Mouse (Mus musculus) liver, embryonic 15.5 days (tissue): ENCODE data around the gene Srgap3. TPM values are rescaled to one million over a fixed set of nuclear protein-coding genes. Genes with fewer than 3 reads are reported as not detected.

Source experiments
- ATAC-seq: fragments of 200-750 bp; cut with Nextera tagmentation; 2 replicates; pipeline ENCODE4 v1.8.0; 2017; ENCODE audit warnings: moderate number of reproducible peaks, mild to moderate bottlenecking, moderate library complexity; ENCODE audit not compliant: insufficient read depth
- H3K27ac ChIP-seq: fragments of 300-500 bp; sonication (generic); replicated peaks from 2 replicates; pipeline ENCODE4 v1.5.1; 2015; ENCODE audit warnings: mild to moderate bottlenecking, inconsistent platforms
- H3K27me3 ChIP-seq: fragments of 300-500 bp; sonication (generic); 2 replicates; pipeline ENCODE4 v1.6.1; 2015; ENCODE audit warnings: mild to moderate bottlenecking, inconsistent platforms
- H3K36me3 ChIP-seq: fragments of 300-500 bp; sonication (generic); replicated peaks from 2 replicates; pipeline ENCODE4 v1.6.1; 2015; ENCODE audit warnings: moderate library complexity, mild to moderate bottlenecking, inconsistent platforms
- H3K4me1 ChIP-seq: fragments of 300-500 bp; sonication (generic); replicated peaks from 2 replicates; pipeline ENCODE4 v1.6.1; 2015; ENCODE audit warnings: inconsistent platforms
- H3K4me2 ChIP-seq: fragments of 300-500 bp; sonication (generic); 2 replicates; pipeline ENCODE4 v1.6.1; 2015; ENCODE audit warnings: moderate library complexity, mild to moderate bottlenecking, inconsistent platforms
- H3K4me3 ChIP-seq: fragments of 300-500 bp; sonication (generic); replicated peaks from 2 replicates; pipeline ENCODE4 v1.5.1; 2015; ENCODE audit warnings: mild to moderate bottlenecking, inconsistent platforms
- H3K9ac ChIP-seq: fragments of 300-500 bp; sonication (generic); 2 replicates; pipeline ENCODE4 v1.6.1; 2015; ENCODE audit warnings: moderate library complexity, mild to moderate bottlenecking, inconsistent platforms
- H3K9me3 ChIP-seq: fragments of 300-500 bp; sonication (generic); replicated peaks from 2 replicates; pipeline ENCODE4 v1.6.1; 2016; ENCODE audit warnings: inconsistent platforms
- WGBS: fragments of 180-500 bp; shearing (Covaris S2); methylation state at CpG from one replicate; pipeline ENCODE4 v1.1.7; 2015; ENCODE audit warnings: mixed read lengths; ENCODE audit not compliant: insufficient replicate concordance; 5-methylcytosine and 5-hydroxymethylcytosine counted together
- polyA plus RNA-seq: library from polyadenylated mRNA; unstranded; fragments of >200 nt; fragmentation: Nextera tagmentation; extraction: Ambion mirVana; gene quantifications from 2 replicates; pipeline ENCODE4 v1.2.1, GENCODE M21; 2015

Srgap3 gene
- polyA plus RNA-seq: 0.14 and 0.16 TPM in 2 replicates

DNA sequence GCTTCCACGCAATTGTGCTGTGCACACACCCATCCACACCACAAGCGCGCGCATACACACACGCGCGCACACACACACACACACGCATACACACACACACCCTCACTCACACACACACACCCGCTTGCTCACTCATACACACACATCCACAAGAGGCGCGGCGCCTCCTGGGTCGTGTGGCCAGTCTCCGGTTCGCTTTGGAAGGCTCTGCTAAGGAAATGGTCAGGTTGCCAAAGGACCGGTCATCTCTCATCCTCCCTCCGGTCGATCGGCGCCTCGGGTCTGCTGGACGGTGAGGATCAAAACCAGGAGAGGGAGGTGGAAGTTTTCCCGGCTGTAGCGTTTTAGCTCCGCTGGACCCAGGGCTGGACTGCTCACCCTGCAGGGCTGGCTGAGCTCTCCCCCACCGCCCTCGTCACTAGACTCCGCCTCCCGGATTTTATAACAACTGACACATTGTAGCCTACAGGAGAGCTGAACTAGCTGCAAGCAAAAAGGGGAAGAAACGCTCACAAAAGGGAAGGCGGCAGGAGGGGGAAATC lies at the start of gene Srgap3:
Gene Srgap3, minus strand, starts transcription at position 372 of the 542 bp plus-strand sequence.
- Histone ChIP-seq H3K9ac (no peak within 1 kb of the TSS; the same call in 1 of the 2 replicates), H3K36me3 (no peaks in the 10 kb centered on the region), H3K27ac (no peak within 1 kb of the TSS), H3K4me3 (peak within 1 kb of the TSS; percentile 53), H3K4me1 (peaks cover 15% of the 10 kb centered on the region), H3K4me2 (peak within 1 kb of the TSS; percentile 74), H3K27me3 (peaks cover 7% of the 10 kb centered on the region; the same call in 1 of the 2 replicates), H3K9me3 (no peaks in the 10 kb centered on the region)
- peak; percentile 76 for ATAC-seq
- under 1% methylated on average over 31 of the region's 31 CpGs for WGBS

DNA sequence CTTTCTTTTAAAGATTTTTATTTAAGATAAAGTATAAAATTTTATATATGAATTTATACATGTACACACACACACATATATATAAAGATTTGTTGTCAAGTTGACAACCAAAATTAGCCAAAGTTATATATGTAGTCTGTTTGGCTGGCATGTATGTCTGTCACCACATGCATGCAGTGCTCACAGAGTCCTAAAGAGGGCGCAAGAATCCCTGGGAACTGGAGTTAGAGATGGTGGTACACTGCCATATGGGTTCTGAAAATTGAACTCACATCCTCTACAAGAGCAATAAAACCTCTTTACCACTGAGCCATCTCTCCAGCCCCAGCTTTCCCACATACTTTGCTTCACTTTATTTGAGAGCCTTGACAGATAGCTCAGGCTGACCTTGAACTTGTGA lies 48.6 kb upstream of the Srgap3 start:
- H3K36me3 ChIP-seq: no peaks in the 10 kb centered on the region
- no peak overlapping the region for H3K27ac ChIP-seq
- ATAC-seq: no peak
- H3K27me3 ChIP-seq: no peaks in the 10 kb centered on the region
- H3K4me3 ChIP-seq: no peak overlapping the region
- no peak overlapping the region for H3K9ac ChIP-seq
- no peak overlapping the region for H3K4me2 ChIP-seq
- H3K4me1 ChIP-seq: no peaks in the 10 kb centered on the region
- WGBS: 42% methylated on average over 1 of the region's 1 CpGs
- H3K9me3 ChIP-seq: no peaks in the 10 kb centered on the region

DNA sequence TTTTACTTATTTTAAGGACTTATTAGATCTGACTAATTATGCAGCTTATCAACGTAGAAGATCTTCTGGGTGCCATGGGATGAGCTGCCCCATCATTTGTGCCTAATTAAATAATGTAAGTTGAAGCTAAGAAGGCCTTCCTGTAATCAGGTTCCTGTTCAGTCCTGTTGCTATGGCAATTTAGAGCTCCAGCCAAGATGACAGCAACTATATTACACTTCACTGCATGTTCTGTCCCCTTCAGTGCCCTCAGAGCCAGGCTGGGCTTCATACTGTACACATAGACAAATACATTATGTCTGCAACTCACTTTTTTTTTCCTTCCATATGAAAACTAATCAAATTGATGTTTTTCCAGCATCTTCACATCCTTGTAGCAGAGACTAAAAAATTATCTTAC lies 43.1 kb upstream of the Srgap3 start:
- Histone ChIP-seq H3K4me1 (no peaks in the 10 kb centered on the region), H3K4me3 (no peak overlapping the region), H3K9me3 (no peaks in the 10 kb centered on the region), H3K9ac (no peak overlapping the region), H3K27me3 (no peaks in the 10 kb centered on the region), H3K36me3 (no peaks in the 10 kb centered on the region), H3K4me2 (no peak overlapping the region), H3K27ac (no peak overlapping the region)
- 43% methylated on average over 1 of the region's 1 CpGs for WGBS
- ATAC-seq: no peak

DNA sequence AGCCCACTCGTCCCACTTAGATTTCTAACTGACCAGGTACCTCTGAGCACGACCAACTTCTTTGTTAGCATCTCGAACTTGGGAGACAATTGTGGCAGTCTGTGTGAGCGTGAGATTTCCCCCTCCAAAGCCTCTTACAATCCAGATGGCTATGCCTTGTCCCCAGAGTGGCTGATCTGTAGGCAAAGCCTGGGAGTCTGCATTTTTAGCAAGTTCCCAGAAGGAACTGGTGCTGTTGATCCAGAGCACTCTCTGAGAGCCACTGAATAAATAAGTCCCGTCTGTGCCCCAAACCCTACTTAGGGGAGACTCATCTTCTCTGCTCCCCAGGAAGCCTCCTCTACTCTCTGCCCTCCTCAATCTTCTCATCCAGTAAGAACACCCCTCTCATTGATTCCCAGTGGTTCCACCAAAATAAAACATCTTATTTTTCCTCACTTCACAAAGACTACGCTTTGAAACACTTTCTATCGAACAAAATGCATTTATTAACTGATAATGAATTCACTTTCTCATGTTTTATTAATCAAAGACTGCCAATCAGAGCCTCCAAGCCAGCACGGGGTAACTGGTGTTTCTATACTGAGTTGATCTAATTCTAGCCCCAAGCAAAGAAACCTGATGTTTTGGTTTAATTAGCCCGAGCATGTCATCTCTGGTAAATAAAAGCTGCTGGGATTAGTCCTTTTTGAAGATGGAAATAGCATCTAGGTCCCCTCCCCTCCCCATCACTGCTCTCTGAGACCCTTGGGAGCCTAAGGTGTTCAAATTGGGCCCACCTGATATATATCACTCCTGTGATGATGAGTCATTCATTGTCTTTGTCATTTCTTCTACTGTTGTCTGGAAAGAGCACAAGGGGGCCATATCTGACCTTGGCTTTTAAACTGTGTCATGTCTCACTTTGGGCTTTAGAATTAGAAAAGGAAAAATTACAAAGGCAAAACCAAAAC lies 38.6 kb upstream of the Srgap3 start:
- H3K4me2 ChIP-seq: no peak overlapping the region
- H3K27me3 ChIP-seq: no peaks in the 10 kb centered on the region
- no peaks in the 10 kb centered on the region for H3K36me3 ChIP-seq
- H3K9ac ChIP-seq: no peak overlapping the region
- H3K9me3 ChIP-seq: no peaks in the 10 kb centered on the region
- ATAC-seq: no peak
- H3K27ac ChIP-seq: no peak overlapping the region
- 49% methylated on average over 9 of the region's 9 CpGs for WGBS
- H3K4me3 ChIP-seq: no peak overlapping the region
- H3K4me1 ChIP-seq: no peaks in the 10 kb centered on the region

- H3K4me1 ChIP-seq: no peaks in the 10 kb centered on the region
- no peak overlapping the region for H3K9ac ChIP-seq
- H3K27ac ChIP-seq: no peak overlapping the region
- H3K9me3 ChIP-seq: no peaks in the 10 kb centered on the region
- no peak for ATAC-seq
- no peak overlapping the region for H3K4me3 ChIP-seq
- 48% methylated on average over 7 of the region's 7 CpGs for WGBS
- H3K4me2 ChIP-seq: no peak overlapping the region
- H3K27me3 ChIP-seq: no peaks in the 10 kb centered on the region
- H3K36me3 ChIP-seq: no peaks in the 10 kb centered on the region
These were observed 35.2 kb upstream of the Srgap3 start for GRCm38 (mm10) chr6:112982241-112982640.

- WGBS: 73% methylated on average over 3 of the region's 3 CpGs
- Histone ChIP-seq H3K27me3 (no peaks in the 10 kb centered on the region), H3K27ac (no peak overlapping the region)
These were observed 31.9 kb upstream of the Srgap3 start for GRCm38 (mm10) chr6:112978947-112979346.

DNA sequence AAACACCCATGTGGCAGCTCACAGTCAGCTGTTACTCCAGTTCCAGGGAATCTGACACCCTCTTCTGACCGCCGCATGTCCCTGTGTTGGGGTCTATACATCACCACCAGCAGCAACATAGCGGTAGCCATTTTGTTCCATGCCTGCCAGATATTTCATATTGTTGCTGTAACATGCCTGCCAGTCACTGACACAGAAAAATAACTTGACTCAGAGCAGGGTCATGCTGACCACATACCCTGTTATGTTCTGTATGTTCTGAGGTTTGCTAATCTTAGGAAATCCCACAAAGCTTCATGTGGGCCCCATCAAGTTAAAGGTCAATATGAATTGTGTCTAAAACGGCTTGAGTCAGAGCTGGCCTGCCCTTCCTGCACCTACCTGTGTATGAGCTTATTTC lies 30.2 kb upstream of the Srgap3 start:
- Histone ChIP-seq H3K27me3 (no peaks in the 10 kb centered on the region), H3K4me2 (no peak overlapping the region), H3K4me1 (peaks cover 12% of the 10 kb centered on the region), H3K9me3 (no peaks in the 10 kb centered on the region), H3K27ac (no peak overlapping the region), H3K36me3 (no peaks in the 10 kb centered on the region), H3K9ac (no peak overlapping the region), H3K4me3 (no peak overlapping the region)
- WGBS: 76% methylated on average over 4 of the region's 4 CpGs
- no peak for ATAC-seq

More at GRCm38 (mm10) chr6:112978947-112979346, 31.9 kb upstream of the Srgap3 start:
- Histone ChIP-seq H3K9ac (no peak overlapping the region), H3K4me3 (no peak overlapping the region), H3K9me3 (no peaks in the 10 kb centered on the region), H3K4me1 (no peaks in the 10 kb centered on the region), H3K4me2 (no peak overlapping the region), H3K36me3 (no peaks in the 10 kb centered on the region)
- ATAC-seq: no peak

- ATAC-seq: no peak
- H3K9ac ChIP-seq: no peak overlapping the region
These were observed 29.5 kb upstream of the Srgap3 start for GRCm38 (mm10) chr6:112976541-112976940.

DNA sequence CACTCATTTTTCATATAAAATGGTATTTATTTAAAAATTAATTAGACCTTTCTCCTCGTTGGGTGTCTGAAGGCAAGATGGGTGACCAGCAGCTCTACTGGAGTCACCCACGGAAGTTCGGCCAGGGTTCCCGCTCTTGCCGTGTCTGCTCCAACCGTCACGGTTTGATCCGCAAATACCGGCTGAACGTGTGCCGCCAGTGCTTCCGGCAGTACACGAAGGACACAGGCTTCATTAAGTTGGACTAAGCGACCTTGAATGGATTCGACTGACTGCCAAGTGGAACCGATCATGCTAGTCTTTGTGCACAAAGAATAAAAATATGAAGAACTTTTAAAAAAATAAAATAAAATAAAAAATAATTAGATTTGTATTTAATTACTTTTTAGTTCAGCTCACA lies 29.1 kb upstream of the Srgap3 start:
- no peaks in the 10 kb centered on the region for H3K27me3 ChIP-seq
- H3K4me2 ChIP-seq: no peak overlapping the region
- H3K36me3 ChIP-seq: no peaks in the 10 kb centered on the region
- WGBS: 84% methylated on average over 16 of the region's 16 CpGs
- H3K4me1 ChIP-seq: peaks cover 22% of the 10 kb centered on the region
- no peak overlapping the region for H3K4me3 ChIP-seq
- no peak overlapping the region for H3K27ac ChIP-seq
- no peak for ATAC-seq
- H3K9me3 ChIP-seq: no peaks in the 10 kb centered on the region
- H3K9ac ChIP-seq: no peak overlapping the region

More at GRCm38 (mm10) chr6:112976541-112976940, 29.5 kb upstream of the Srgap3 start:
- Histone ChIP-seq H3K36me3 (no peaks in the 10 kb centered on the region), H3K4me2 (no peak overlapping the region), H3K27ac (no peak overlapping the region), H3K9me3 (no peaks in the 10 kb centered on the region), H3K27me3 (no peaks in the 10 kb centered on the region), H3K4me1 (peaks cover 19% of the 10 kb centered on the region), H3K4me3 (no peak overlapping the region)

- ATAC-seq: no peak
- H3K4me1 ChIP-seq: peaks cover 22% of the 10 kb centered on the region
- H3K4me3 ChIP-seq: no peak overlapping the region
- no peaks in the 10 kb centered on the region for H3K27me3 ChIP-seq
- H3K27ac ChIP-seq: no peak overlapping the region
- H3K9me3 ChIP-seq: no peaks in the 10 kb centered on the region
- WGBS: 80% methylated on average over 19 of the region's 19 CpGs
- H3K4me2 ChIP-seq: no peak overlapping the region
- no peaks in the 10 kb centered on the region for H3K36me3 ChIP-seq
- no peak overlapping the region for H3K9ac ChIP-seq
These were observed 27.0 kb upstream of the Srgap3 start for GRCm38 (mm10) chr6:112973786-112974720.
